Mouse (Mus musculus): ENCODE measurements around the gene Fbxo36. TPM values are rescaled to one million over a fixed set of nuclear protein-coding genes. Genes with fewer than 3 reads are reported as not detected.

The Fbxo36 gene
- polyA plus RNA-seq, 1 experiment from 2014 or later: 6.5 TPM

DNA sequence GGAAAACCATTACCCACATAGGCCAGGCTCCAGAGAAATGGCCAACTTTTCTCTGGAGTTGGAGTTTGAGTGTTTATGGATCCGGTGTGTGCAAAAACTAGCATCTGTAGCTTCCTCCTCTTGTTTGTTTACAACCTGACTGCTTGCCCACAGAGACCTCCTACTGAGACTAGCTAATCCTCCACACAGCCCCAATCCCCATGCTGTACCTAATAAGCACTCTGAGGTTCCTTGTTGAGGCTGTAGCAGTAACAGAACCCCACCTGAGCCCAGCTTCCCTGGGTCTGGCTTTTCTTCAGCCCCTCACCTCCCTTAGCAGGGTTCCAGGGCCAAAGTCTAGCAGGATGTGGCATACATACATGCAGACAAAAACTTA, 21.6 kb downstream of the Fbxo36 start:
- H3K27ac ChIP-seq (replicated peaks): no peak overlapping the region
- no peak for ATAC-seq (replicated peaks)
- H3K4me1 ChIP-seq: no peaks in the 10 kb centered on the region
- no peaks in the 10 kb centered on the region for H3K27me3 ChIP-seq
- H3K4me3 ChIP-seq: no peak overlapping the region
- no peaks in the 10 kb centered on the region for H3K36me3 ChIP-seq
- 68% methylated on average over 1 of the region's 1 CpGs for WGBS
- H3K4me2 ChIP-seq (replicated peaks): no peak overlapping the region
- H3K9me3 ChIP-seq: no peaks in the 10 kb centered on the region
- no peak overlapping the region for H3K9ac ChIP-seq (replicated peaks)

DNA sequence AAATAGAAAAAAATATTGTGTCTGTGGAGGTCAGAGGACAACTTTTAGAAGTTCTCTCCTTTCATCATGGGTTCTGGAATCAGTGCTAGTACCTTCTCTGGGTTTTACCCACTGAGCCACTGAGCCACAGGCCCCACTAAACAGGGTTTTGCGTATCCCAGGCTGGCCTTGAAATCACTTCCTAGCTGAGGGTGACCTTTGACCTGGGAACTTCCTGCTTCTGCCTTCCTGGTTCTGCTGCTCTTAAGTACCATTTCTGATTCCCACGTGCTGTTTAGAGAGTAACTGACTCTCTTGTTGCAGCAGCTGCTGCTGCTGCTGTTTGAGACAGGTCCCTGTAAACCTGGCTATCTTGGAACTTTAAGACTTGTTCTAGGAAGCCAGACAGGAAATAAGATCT, 25.0 kb downstream of the Fbxo36 start:
- Histone ChIP-seq H3K4me1 (no peaks in the 10 kb centered on the region), H3K9me3 (no peaks in the 10 kb centered on the region), H3K9ac (replicated peaks) (no peak overlapping the region), H3K4me2 (replicated peaks) (no peak overlapping the region), H3K36me3 (no peaks in the 10 kb centered on the region), H3K27me3 (no peaks in the 10 kb centered on the region), H3K4me3 (no peak overlapping the region), H3K27ac (replicated peaks) (no peak overlapping the region)
- ATAC-seq (replicated peaks): no peak
- 81% methylated on average over 2 of the region's 2 CpGs for WGBS

DNA sequence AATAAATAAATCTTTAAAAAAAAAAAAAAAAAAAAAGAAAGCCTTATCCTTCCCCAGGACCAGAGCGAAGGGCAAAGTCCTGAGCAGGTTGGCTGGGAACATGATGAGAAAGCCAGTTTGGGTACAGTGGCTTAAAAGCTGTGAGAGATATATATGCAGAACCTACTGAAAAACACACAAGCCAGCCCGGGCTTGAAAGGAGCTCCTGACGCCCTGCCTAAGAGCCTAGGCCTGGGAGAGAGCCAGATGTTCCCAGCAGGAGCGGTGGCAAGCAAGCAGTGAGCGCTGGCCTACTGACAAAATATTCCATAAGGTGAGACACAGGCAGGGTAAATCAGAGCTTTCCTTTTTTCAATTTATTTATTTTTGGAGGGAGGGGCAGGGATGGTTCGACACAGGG, 26.6 kb downstream of the Fbxo36 start:
- WGBS: 85% methylated on average over 6 of the region's 6 CpGs
- no peak overlapping the region for H3K4me3 ChIP-seq
- no peak overlapping the region for H3K27ac ChIP-seq (replicated peaks)
- no peak overlapping the region for H3K9ac ChIP-seq (replicated peaks)
- H3K36me3 ChIP-seq: no peaks in the 10 kb centered on the region
- no peaks in the 10 kb centered on the region for H3K4me1 ChIP-seq
- ATAC-seq (replicated peaks): no peak
- H3K9me3 ChIP-seq: no peaks in the 10 kb centered on the region
- no peaks in the 10 kb centered on the region for H3K27me3 ChIP-seq
- no peak overlapping the region for H3K4me2 ChIP-seq (replicated peaks)

DNA sequence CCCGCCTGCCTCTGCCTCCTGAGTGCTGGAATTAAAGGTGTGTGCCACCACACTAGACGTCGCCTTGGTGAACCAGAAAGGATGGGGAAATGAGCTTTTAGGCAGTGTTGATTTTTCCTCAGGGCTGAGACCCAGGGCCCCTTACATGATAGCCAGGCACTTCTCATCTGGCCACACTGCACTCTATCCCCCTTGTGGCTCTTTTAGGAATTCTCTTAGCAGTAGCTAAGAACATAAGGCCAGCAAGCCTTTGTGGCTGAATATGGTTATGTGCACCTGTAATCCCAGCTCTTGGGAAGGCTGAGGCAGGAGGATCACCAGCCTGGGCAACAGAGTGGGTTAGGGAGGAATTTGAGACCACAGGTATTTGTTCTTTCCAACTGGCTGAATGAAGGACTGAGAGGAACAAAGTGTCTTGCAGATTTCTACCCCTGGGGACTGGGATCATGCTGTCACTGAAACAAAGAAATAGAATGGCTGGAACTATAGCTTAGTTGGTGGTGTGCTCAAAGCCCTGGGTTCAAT, 27.1 kb downstream of the Fbxo36 start:
- no peak for ATAC-seq (replicated peaks)
- Histone ChIP-seq H3K36me3 (no peaks in the 10 kb centered on the region), H3K4me2 (replicated peaks) (no peak overlapping the region), H3K27me3 (no peaks in the 10 kb centered on the region), H3K9ac (replicated peaks) (no peak overlapping the region), H3K27ac (replicated peaks) (no peak overlapping the region), H3K9me3 (no peaks in the 10 kb centered on the region), H3K4me1 (no peaks in the 10 kb centered on the region), H3K4me3 (no peak overlapping the region)
- 95% methylated on average over 3 of the region's 3 CpGs for WGBS

DNA sequence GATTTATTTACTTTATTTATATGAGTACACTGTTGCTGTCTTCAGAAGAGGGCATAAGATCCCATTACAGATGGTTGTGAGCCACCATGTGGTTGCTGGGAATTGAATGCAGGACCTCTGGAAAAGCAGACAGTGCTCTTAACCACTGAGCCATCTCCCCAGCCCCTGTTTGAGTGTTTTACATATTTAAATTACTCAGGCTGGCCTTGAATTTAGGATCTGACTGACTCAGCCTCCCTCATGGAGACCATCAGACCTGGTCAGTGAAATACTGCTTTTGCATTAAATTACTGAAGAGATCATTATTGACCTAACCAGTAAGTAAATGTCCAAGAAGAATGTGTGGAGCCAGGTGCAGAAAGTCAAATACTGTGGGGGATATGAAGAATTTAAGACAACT, 28.7 kb downstream of the Fbxo36 start:
- Histone ChIP-seq H3K27me3 (no peaks in the 10 kb centered on the region), H3K36me3 (no peaks in the 10 kb centered on the region), H3K9me3 (no peaks in the 10 kb centered on the region), H3K9ac (replicated peaks) (no peak overlapping the region), H3K27ac (replicated peaks) (no peak overlapping the region), H3K4me3 (no peak overlapping the region), H3K4me2 (replicated peaks) (no peak overlapping the region), H3K4me1 (no peaks in the 10 kb centered on the region)
- ATAC-seq (replicated peaks): no peak

DNA sequence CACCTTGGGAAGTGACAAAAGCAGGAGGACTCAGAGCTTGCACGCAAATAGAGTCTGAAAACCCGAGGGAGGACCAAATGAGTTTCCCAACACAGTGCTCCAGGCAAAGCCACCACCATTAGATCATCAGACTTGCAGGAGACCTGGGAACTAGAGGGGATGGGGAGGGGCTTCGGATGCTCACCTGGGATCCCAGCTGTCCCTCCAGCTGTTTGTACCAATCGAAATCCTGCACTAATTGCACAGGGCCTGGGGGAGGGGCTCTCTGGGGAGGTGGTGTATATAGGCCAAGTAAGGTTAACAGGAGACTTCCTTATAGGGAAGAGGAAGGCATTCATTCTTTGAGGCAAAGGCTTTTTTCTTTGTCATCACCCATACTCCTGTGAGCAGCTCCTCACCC, 29.2 kb downstream of the Fbxo36 start:
- no peaks in the 10 kb centered on the region for H3K36me3 ChIP-seq
- no peak overlapping the region for H3K4me3 ChIP-seq
- no peaks in the 10 kb centered on the region for H3K9me3 ChIP-seq
- no peak for ATAC-seq (replicated peaks)
- no peak overlapping the region for H3K9ac ChIP-seq (replicated peaks)
- H3K4me2 ChIP-seq (replicated peaks): no peak overlapping the region
- no peak overlapping the region for H3K27ac ChIP-seq (replicated peaks)
- no peaks in the 10 kb centered on the region for H3K27me3 ChIP-seq
- 75% methylated on average over 4 of the region's 4 CpGs for WGBS
- H3K4me1 ChIP-seq: no peaks in the 10 kb centered on the region

DNA sequence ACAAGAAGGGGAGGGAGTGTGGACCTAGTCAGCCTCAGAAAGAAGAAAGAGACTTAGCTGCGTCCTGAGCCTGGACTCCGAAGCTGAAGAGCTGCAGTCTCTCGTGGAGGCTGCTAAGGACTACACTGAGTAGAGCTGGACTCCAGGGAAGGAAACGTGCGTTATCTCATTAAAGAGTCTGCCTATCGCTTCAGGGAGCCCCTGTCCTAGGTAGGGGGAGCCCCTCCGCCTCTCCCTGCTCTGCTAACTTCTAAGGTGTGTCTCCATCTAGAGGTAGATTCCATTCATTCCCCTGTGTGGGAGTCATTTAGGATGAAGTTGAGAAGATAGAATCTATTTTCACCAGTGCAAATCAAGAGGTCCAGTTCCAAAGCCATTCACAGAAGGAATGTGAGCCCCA, 29.9 kb downstream of the Fbxo36 start:
- Histone ChIP-seq H3K27ac (replicated peaks) (no peak overlapping the region), H3K9me3 (no peaks in the 10 kb centered on the region), H3K36me3 (no peaks in the 10 kb centered on the region), H3K4me2 (replicated peaks) (no peak overlapping the region), H3K9ac (replicated peaks) (no peak overlapping the region), H3K4me1 (no peaks in the 10 kb centered on the region), H3K4me3 (no peak overlapping the region), H3K27me3 (no peaks in the 10 kb centered on the region)
- ATAC-seq (replicated peaks): no peak
- WGBS: 53% methylated on average over 7 of the region's 7 CpGs

DNA sequence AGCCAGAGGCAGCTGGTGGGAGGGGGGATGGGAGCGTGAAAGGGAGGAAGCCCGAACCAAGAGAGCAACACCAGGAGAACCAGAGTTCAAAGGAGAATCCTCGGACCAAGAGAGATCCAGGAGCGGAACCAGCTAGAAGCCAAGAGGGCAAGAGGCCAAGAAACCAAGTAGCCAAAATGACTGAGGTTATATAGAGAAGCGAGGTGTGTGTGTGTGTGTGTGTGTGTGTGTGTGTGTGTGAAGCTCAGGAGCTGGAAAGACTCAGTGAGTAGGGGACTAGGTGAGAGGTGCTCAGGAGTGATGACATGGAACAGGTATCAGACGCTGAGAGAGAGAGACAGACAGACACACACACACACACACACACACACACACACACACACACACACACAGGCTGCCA, 31.5 kb downstream of the Fbxo36 start:
- Histone ChIP-seq H3K4me3 (no peak overlapping the region), H3K9me3 (no peaks in the 10 kb centered on the region), H3K4me1 (no peaks in the 10 kb centered on the region), H3K27ac (replicated peaks) (no peak overlapping the region), H3K4me2 (replicated peaks) (no peak overlapping the region), H3K27me3 (no peaks in the 10 kb centered on the region), H3K9ac (replicated peaks) (no peak overlapping the region), H3K36me3 (no peaks in the 10 kb centered on the region)
- no peak for ATAC-seq (replicated peaks)
- 69% methylated on average over 5 of the region's 6 CpGs for WGBS

DNA sequence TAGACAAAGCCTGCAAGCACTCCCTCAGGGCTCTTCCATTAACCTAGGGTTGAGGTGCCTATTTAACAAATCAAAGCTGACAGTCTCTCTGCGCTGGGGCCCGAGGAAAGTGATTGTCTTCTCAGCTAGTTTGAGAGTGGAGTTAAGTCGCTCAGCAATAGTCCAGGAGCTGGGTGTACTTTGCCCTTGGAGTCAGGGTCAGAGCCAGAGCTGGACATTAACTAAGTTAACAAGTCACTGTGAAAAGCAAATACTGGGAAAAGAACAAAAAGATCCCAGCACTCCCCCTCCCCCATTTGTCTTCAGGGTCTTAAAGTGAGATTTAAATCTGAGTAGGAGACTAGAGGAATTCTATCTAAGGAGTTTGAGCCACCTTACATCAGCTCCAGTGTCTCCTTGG, 32.5 kb downstream of the Fbxo36 start:
- no peak for ATAC-seq (replicated peaks)
- no peaks in the 10 kb centered on the region for H3K36me3 ChIP-seq
- 17% methylated on average over 3 of the region's 3 CpGs for WGBS
- H3K4me2 ChIP-seq (replicated peaks): no peak overlapping the region
- no peaks in the 10 kb centered on the region for H3K4me1 ChIP-seq
- no peak overlapping the region for H3K9ac ChIP-seq (replicated peaks)
- no peak overlapping the region for H3K4me3 ChIP-seq
- no peaks in the 10 kb centered on the region for H3K27me3 ChIP-seq
- no peak overlapping the region for H3K27ac ChIP-seq (replicated peaks)
- H3K9me3 ChIP-seq: no peaks in the 10 kb centered on the region

DNA sequence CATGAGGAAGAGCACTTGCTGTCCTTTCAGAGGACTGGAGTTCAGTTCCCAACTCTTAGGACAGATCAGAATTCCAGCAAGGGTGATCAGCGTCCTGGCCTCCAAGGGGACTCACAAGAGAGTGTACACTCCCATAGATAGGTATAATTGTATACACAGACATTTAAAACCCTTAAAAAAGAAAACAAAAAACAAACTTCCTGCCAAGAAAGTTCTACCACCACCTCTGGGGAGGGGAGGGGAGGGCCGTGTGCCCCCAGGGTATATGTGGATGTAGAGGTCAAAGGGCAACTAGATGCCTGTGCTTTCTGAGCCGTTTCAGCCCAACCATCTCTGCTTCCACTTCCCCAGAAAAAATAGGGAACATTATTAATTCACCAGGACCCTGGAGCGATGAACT, 33.3 kb downstream of the Fbxo36 start:
- Histone ChIP-seq H3K27ac (replicated peaks) (no peak overlapping the region), H3K4me2 (replicated peaks) (no peak overlapping the region), H3K9ac (replicated peaks) (no peak overlapping the region), H3K9me3 (no peaks in the 10 kb centered on the region), H3K4me3 (no peak overlapping the region), H3K4me1 (no peaks in the 10 kb centered on the region), H3K27me3 (no peaks in the 10 kb centered on the region), H3K36me3 (no peaks in the 10 kb centered on the region)
- 71% methylated on average over 4 of the region's 4 CpGs for WGBS
- no peak for ATAC-seq (replicated peaks)

DNA sequence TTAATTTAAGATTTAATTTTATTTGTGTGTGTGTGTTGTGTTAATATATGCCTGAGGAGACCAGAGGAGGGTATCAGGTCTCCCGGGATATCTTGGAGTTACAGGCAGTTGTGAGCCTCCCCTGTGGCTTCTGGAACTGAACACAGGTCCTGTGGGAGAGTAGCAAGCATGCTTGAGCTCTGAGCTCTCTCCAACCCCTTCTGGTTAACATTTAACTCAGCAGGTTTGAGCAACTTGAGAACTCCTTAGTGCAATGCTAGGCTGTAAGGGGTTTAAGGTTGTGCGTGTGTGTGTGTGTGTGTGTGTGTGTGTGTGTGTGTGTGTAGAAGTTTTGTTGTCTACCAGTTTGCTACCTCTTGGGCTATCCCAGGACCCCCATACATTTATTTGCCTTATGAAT, 37.9 kb downstream of the Fbxo36 start:
- 88% methylated on average over 2 of the region's 2 CpGs for WGBS

DNA sequence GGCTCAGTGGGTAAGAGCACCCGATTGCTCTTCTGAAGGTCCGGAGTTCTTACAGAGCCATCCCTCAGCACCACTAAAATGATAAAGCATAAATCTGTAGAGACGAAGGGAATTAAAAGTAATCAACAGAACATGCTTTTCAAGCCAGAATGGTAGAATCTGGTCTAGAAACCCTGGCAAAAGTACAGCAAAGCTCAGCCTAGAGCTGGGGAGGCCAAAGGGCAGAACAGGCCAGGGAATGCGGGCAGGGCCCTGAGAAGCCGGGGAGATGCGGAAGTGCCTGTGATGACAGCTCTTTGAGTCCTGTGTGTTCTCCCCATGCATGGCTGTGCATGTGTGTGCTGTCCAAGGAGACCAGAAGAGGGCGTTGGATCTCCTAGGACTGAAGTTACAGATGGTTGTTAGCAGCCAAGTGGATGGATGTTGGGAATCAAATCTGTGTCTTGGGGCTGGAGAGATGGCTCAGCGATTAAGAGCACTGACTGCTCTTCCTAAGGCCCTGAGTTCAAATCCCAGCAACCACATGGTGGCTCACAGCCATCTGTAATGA, 40.0 kb downstream of the Fbxo36 start:
- no peak overlapping the region for H3K4me3 ChIP-seq
- 93% methylated on average over 8 of the region's 8 CpGs for WGBS
- H3K27ac ChIP-seq (replicated peaks): no peak overlapping the region
- H3K4me2 ChIP-seq (replicated peaks): no peak overlapping the region
- H3K4me1 ChIP-seq: no peaks in the 10 kb centered on the region
- H3K9ac ChIP-seq (replicated peaks): no peak overlapping the region
- H3K36me3 ChIP-seq: no peaks in the 10 kb centered on the region
- ATAC-seq (replicated peaks): no peak
- H3K9me3 ChIP-seq: no peaks in the 10 kb centered on the region
- H3K27me3 ChIP-seq: no peaks in the 10 kb centered on the region

More for the DNA sequence above, 37.9 kb downstream of the Fbxo36 start:
- H3K36me3 ChIP-seq: no peaks in the 10 kb centered on the region
- no peak overlapping the region for H3K4me3 ChIP-seq
- no peak overlapping the region for H3K27ac ChIP-seq (replicated peaks)
- no peak overlapping the region for H3K4me2 ChIP-seq (replicated peaks)
- H3K27me3 ChIP-seq: no peaks in the 10 kb centered on the region
- H3K4me1 ChIP-seq: no peaks in the 10 kb centered on the region
- H3K9ac ChIP-seq (replicated peaks): no peak overlapping the region
- no peaks in the 10 kb centered on the region for H3K9me3 ChIP-seq
- no peak for ATAC-seq (replicated peaks)

DNA sequence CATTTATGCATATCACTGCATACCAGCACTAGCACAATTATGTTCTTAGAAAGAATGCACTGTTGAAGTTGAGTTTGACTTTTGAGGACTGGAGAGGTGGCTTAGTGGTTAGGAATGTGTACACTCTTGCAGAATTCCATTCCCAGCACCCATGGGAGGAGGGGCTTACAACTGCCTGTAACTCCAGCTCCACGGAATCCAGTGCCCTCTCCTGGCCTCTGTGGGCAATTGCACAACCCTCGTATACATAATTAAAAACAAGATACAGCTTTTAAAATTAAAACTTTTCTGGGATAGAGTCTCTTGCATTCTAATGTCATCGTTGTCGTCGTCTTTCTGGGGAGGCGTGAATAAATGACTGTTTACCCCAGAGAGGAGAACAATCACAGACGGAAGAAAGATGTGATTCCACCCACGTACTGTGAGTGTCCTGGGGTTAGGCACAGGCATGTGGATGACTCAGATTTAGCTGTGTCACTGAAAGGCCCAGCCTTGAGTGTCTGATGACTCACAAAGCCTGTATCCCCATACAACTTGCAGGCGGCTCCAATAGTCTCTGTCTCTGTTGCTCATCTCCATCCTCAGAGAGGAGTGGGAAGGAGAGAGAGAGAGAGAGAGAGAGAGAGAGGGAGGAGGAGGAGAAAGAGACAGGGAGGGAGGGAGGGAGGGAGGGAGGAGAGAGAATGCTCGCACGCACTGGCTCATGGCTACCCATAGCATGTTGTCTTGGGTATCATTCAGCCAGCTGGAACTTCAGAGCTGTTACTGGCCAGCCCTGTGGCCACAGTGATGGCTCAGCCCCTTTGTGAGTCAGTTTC, 41.8 kb downstream of the Fbxo36 start:
- no peaks in the 10 kb centered on the region for H3K27me3 ChIP-seq
- no peak overlapping the region for H3K9ac ChIP-seq (replicated peaks)
- no peaks in the 10 kb centered on the region for H3K9me3 ChIP-seq
- WGBS: 66% methylated on average over 11 of the region's 11 CpGs
- no peak overlapping the region for H3K4me2 ChIP-seq (replicated peaks)
- no peaks in the 10 kb centered on the region for H3K36me3 ChIP-seq
- H3K4me1 ChIP-seq: no peaks in the 10 kb centered on the region
- no peak overlapping the region for H3K4me3 ChIP-seq
- no peak for ATAC-seq (replicated peaks)
- H3K27ac ChIP-seq (replicated peaks): no peak overlapping the region

All from forebrain, embryonic 15.5 days (tissue).